Mouse (Mus musculus) MEL (cell line): ENCODE measurements around the gene Snrpf.

ENCODE experiments used
- CTCF ChIP-seq, 3 experiments: IDR thresholded peaks in 2 of 3; conservative IDR thresholded peaks in 1 of 3; 2 replicates each; pipeline ENCODE4 v1.5.1; 2011 to 2012; ENCODE audit warnings: low read length in 3 of 3, low read depth in 2 of 3, mild to moderate bottlenecking in 2 of 3, improper control_type of control experiment in 1 of 3, inconsistent platforms in 1 of 3, mixed read lengths in 1 of 3, moderate library complexity in 1 of 3; ENCODE audit not compliant: control insufficient read depth in 1 of 3, insufficient read depth in 1 of 3, poor library complexity in 1 of 3, severe bottlenecking in 1 of 3
- EP300 ChIP-seq, 2 experiments: IDR thresholded peaks; 2 replicates each; pipeline ENCODE4 v1.6.1; 2011; ENCODE audit warnings: improper control_type of control experiment in 2 of 2, low read length in 2 of 2, low read depth in 1 of 2, mild to moderate bottlenecking in 1 of 2
- GABPA ChIP-seq: IDR thresholded peaks from 2 replicates; pipeline ENCODE4 v1.6.1; 2012; ENCODE audit warnings: low read depth, mild to moderate bottlenecking, inconsistent platforms, low read length, improper control_type of control experiment, moderate library complexity
- HCFC1 ChIP-seq: IDR thresholded peaks from 2 replicates; pipeline ENCODE4 v1.6.1; 2012; ENCODE audit warnings: low read depth, mild to moderate bottlenecking, inconsistent platforms, low read length, improper control_type of control experiment, moderate library complexity
- TAL1 ChIP-seq: IDR thresholded peaks from 2 replicates; pipeline ENCODE4 v1.6.1; 2012; ENCODE audit warnings: mild to moderate bottlenecking, inconsistent platforms, low read length, moderate library complexity, mixed read lengths

- TF ChIP-seq HCFC1 = no peak
- TF ChIP-seq GABPA = no peak
- no peak for TF ChIP-seq EP300 (IDR thresholded peaks at IDR 0.05; ENCODE audit: low read depth in 1 of 2, low read length in 2 of 2)
- TF ChIP-seq CTCF (IDR thresholded peaks at IDR 0.05 in 2 of 3, conservative IDR thresholded peaks at IDR 0.05 in 1 of 3; ENCODE audit: control insufficient read depth in 1 of 3, insufficient read depth in 1 of 3, low read depth in 2 of 3, low read length in 3 of 3, poor library complexity in 1 of 3, severe bottlenecking in 1 of 3) = no peak
- no peak for TF ChIP-seq TAL1
Observed at GRCm38 (mm10) chr10:93588796-93589195, 710 bp downstream of the Snrpf start.
